Mouse (Mus musculus): ENCODE measurements around the gene Stam2. TPM values are rescaled to one million over a fixed set of nuclear protein-coding genes. Genes with fewer than 3 reads are reported as not detected.

Gene Stam2
- total and polyA plus RNA-seq, 3 experiments: 9.3 to 20.5 (median 16.5) TPM

GRCm38 (mm10) chr2:52765130-52765529, 23.0 kb upstream of the Stam2 start:
- H3K4me1 ChIP-seq (ENCODE audit: control insufficient read depth in 1 of 2, insufficient read depth in 2 of 2): peaks cover 0 to 19% of the 10 kb centered on the region in 2 experiments; a peak in 2 of 4 replicates
- no peak overlapping the region for H3K4me3 ChIP-seq (replicated peaks in 1 of 3; ENCODE audit: low read depth in 2 of 3, low read length in 2 of 3, poor library complexity in 1 of 3)
- dilution Hi-C loops (cut with MboI; ENCODE audit: extremely low pct_ligation_motif_present, extremely low pct_unique_long_range_greater_than_20kb, low sequenced_read_pairs) (no loop called here), in situ Hi-C loops (cut with MboI; ENCODE audit: low pct_ligation_motif_present, low pct_unique_long_range_greater_than_20kb, low sequenced_read_pairs) (loop anchor here (25.0 kb wide), 1 partner anchor 172 kb away; no protein-coding TSS in a partner anchor)
- H3K9me3 ChIP-seq (replicated peaks; ENCODE audit: low read length): peaks cover 14% of the 10 kb centered on the region
- no peaks in the 10 kb centered on the region for H3K27me3 ChIP-seq (replicated peaks)
- no peak for DNase-seq (ENCODE audit: extremely low read depth)
- H3K27ac ChIP-seq (ENCODE audit: insufficient read depth, low read depth): no peak overlapping the region
- TF ChIP-seq CHD2 (IDR thresholded peaks at IDR 0.05; ENCODE audit: low read length) (no peak), ZNF384 (IDR thresholded peaks at IDR 0.05; ENCODE audit: low read depth, low read length) (no peak), ZMIZ1 (IDR thresholded peaks at IDR 0.05; ENCODE audit: low read depth, low read length) (no peak), MYC (IDR thresholded peaks at IDR 0.05; ENCODE audit: low read depth, low read length) (no peak), TBP (conservative IDR thresholded peaks at IDR 0.05; ENCODE audit: low read depth, low read length) (no peak), SIN3A (IDR thresholded peaks at IDR 0.05; ENCODE audit: low read length) (no peak), USF2 (conservative IDR thresholded peaks at IDR 0.05; ENCODE audit: low read depth, low read length) (no peak), UBTF (IDR thresholded peaks at IDR 0.05; ENCODE audit: low read depth, low read length) (no peak), HCFC1 (IDR thresholded peaks at IDR 0.05; ENCODE audit: low read depth, low read length) (no peak), JUN (IDR thresholded peaks at IDR 0.05; ENCODE audit: insufficient read depth, low read depth, low read length) (no peak), MAZ (IDR thresholded peaks at IDR 0.05; ENCODE audit: low read depth, low read length) (no peak), ETS1 (conservative IDR thresholded peaks at IDR 0.05; ENCODE audit: low read depth, low read length) (no peak), MXI1 (IDR thresholded peaks at IDR 0.05; ENCODE audit: low read depth, low read length) (no peak), ZC3H11A (IDR thresholded peaks at IDR 0.05; ENCODE audit: low read depth, low read length) (no peak), MAFK (IDR thresholded peaks at IDR 0.05; ENCODE audit: insufficient replicate concordance, low read length) (no peak)
- no peak overlapping the region for H3K4me2 ChIP-seq (ENCODE audit: insufficient read depth, low read depth, poor library complexity, severe bottlenecking)
- H3K9ac ChIP-seq (ENCODE audit: insufficient read depth, low read depth): no peak overlapping the region
- H3K36me3 ChIP-seq (replicated peaks in 1 of 2; ENCODE audit: control insufficient read depth in 1 of 2, insufficient read depth in 1 of 2, low read length in 1 of 2): no peaks in the 10 kb centered on the region
- H3K79me2 ChIP-seq (replicated peaks; ENCODE audit: control insufficient read depth, extremely low read depth, insufficient read depth, poor library complexity, severe bottlenecking): no peaks in the 10 kb centered on the region

- no peak overlapping the region for H3K4me2 ChIP-seq (ENCODE audit: insufficient read depth, low read depth, poor library complexity, severe bottlenecking)
These were observed 21.8 kb upstream of the Stam2 start for GRCm38 (mm10) chr2:52763891-52764290.

More at GRCm38 (mm10) chr2:52763891-52764290, 21.8 kb upstream of the Stam2 start:
- Histone ChIP-seq H3K9me3 (replicated peaks; ENCODE audit: low read length) (peaks cover 14% of the 10 kb centered on the region), H3K79me2 (replicated peaks; ENCODE audit: control insufficient read depth, extremely low read depth, insufficient read depth, poor library complexity, severe bottlenecking) (no peaks in the 10 kb centered on the region), H3K9ac (ENCODE audit: insufficient read depth, low read depth) (no peak overlapping the region), H3K27me3 (replicated peaks) (no peaks in the 10 kb centered on the region), H3K4me1 (ENCODE audit: control insufficient read depth in 1 of 2, insufficient read depth in 2 of 2) (peaks cover 0 to 19% of the 10 kb centered on the region in 2 experiments; a peak in 2 of 4 replicates), H3K4me3 (replicated peaks in 1 of 3; ENCODE audit: low read depth in 2 of 3, low read length in 2 of 3, poor library complexity in 1 of 3) (no peak overlapping the region), H3K36me3 (replicated peaks in 1 of 2; ENCODE audit: control insufficient read depth in 1 of 2, insufficient read depth in 1 of 2, low read length in 1 of 2) (no peaks in the 10 kb centered on the region), H3K27ac (ENCODE audit: insufficient read depth, low read depth) (no peak overlapping the region)
- no peak for DNase-seq (ENCODE audit: extremely low read depth)
- TF ChIP-seq CTCF (conservative IDR thresholded peaks at IDR 0.05 in 1 of 2, IDR thresholded peaks at IDR 0.05 in 1 of 2; ENCODE audit: low read depth in 2 of 2, low read length in 2 of 2) (no peak), BHLHE40 (IDR thresholded peaks at IDR 0.05; ENCODE audit: low read depth, low read length) (no peak), ZKSCAN1 (IDR thresholded peaks at IDR 0.05; ENCODE audit: borderline replicate concordance, low read depth, low read length) (no peak), MXI1 (IDR thresholded peaks at IDR 0.05; ENCODE audit: low read depth, low read length) (no peak), ZC3H11A (IDR thresholded peaks at IDR 0.05; ENCODE audit: low read depth, low read length) (no peak), ETS1 (conservative IDR thresholded peaks at IDR 0.05; ENCODE audit: low read depth, low read length) (no peak), SIN3A (IDR thresholded peaks at IDR 0.05; ENCODE audit: low read length) (no peak), PAX5 (IDR thresholded peaks at IDR 0.05; ENCODE audit: low read length) (no peak), POLR2A (IDR thresholded peaks at IDR 0.05; ENCODE audit: low read depth, low read length) (no peak), RAD21 (IDR thresholded peaks at IDR 0.05; ENCODE audit: low read depth, low read length) (no peak), USF2 (conservative IDR thresholded peaks at IDR 0.05; ENCODE audit: low read depth, low read length) (no peak), MAX (IDR thresholded peaks at IDR 0.05; ENCODE audit: low read length) (no peak), MAZ (IDR thresholded peaks at IDR 0.05; ENCODE audit: low read depth, low read length) (no peak), EP300 (IDR thresholded peaks at IDR 0.05; ENCODE audit: low read length) (no peak), ELF1 (IDR thresholded peaks at IDR 0.05; ENCODE audit: low read depth, low read length) (no peak)
- dilution Hi-C loops (cut with MboI; ENCODE audit: extremely low pct_ligation_motif_present, extremely low pct_unique_long_range_greater_than_20kb, low sequenced_read_pairs) (no loop called here), in situ Hi-C loops (cut with MboI; ENCODE audit: low pct_ligation_motif_present, low pct_unique_long_range_greater_than_20kb, low sequenced_read_pairs) (loop anchor here (5.0 to 25.0 kb wide), 2 partner anchors 173 to 323 kb away; no protein-coding TSS in a partner anchor)
